Mouse (Mus musculus): ENCODE data around the gene Srrm4. TPM values are rescaled to one million over a fixed set of nuclear protein-coding genes. Genes with fewer than 3 reads are reported as not detected.

Gene Srrm4
- polyA plus RNA-seq, 1 experiment, result not detected

DNA sequence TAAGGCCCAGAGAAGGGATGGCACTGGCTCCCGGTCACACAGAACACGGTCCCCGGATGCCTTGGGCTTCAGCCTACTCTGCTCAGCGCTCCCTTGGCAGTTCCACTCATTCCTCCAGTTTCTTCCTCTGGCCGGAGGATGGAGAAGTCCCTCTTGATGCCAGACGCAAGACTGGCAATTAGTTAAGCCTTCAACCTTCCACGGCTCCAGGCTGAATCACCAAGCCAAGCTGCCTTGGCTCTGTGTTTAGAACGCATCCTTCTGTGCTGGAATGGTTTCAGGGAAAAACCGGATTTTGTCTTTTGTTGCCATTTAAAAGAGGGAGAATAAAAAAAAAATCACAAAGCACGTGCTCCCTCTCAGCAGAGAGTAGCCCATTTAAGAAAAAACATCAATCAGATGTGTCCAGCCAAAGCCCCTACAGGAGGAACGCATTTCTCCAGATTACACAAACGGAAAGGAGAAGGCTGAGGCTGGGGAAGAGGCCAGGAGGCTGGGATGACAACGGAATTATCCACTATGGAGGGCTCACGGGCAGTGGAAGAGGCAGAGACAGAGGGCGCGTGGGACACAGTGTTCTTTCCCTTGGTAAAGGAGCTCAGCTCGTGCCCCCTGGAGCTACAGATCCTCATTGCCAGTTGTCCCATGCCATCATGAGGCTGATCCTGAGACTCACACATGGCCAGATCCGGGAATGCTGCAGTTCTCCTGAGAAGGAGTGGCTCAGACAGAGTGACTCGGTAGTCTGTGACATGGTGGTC, 92.6 kb downstream of the Srrm4 start:
- Histone ChIP-seq H3K9me3 (ENCODE audit: control insufficient read depth, low read length) (peaks cover 32% of the 10 kb centered on the region), H3K27me3 (ENCODE audit: control insufficient read depth) (no peaks in the 10 kb centered on the region), H3K4me1 (ENCODE audit: control insufficient read depth) (no peaks in the 10 kb centered on the region), H3K36me3 (ENCODE audit: control insufficient read depth) (no peaks in the 10 kb centered on the region), H3K4me3 (replicated peaks) (no peak overlapping the region)
- no peak for TF ChIP-seq TAL1 (IDR thresholded peaks at IDR 0.05; ENCODE audit: low read length)
- no peak for TF ChIP-seq GATA1 (IDR thresholded peaks at IDR 0.05; ENCODE audit: low read length)

DNA sequence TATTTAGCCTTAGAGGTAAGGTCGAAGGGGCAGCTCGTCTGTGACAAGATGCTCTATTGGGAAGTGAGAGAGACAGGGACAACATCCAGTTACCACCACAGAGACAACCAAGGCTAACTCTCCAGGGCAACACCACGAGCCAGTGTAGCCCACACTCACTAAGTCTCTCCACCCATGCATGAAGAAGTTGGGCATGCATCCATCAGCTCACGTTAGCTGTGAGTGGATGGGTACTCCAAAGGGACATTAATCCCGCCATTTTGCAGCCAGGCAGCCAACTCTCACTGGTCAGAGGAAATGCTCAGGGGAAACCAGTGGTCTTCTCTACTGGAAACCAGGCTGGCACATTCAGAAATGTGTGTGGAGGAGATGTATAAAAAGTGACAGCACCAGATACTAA, 93.8 kb downstream of the Srrm4 start:
- Histone ChIP-seq H3K4me3 (replicated peaks) (no peak overlapping the region), H3K9me3 (ENCODE audit: control insufficient read depth, low read length) (peaks cover 40% of the 10 kb centered on the region), H3K36me3 (ENCODE audit: control insufficient read depth) (no peaks in the 10 kb centered on the region), H3K27me3 (ENCODE audit: control insufficient read depth) (no peaks in the 10 kb centered on the region), H3K4me1 (ENCODE audit: control insufficient read depth) (no peaks in the 10 kb centered on the region)
- TF ChIP-seq GATA1 (IDR thresholded peaks at IDR 0.05; ENCODE audit: low read length) (no peak), TAL1 (IDR thresholded peaks at IDR 0.05; ENCODE audit: low read length) (no peak)

DNA sequence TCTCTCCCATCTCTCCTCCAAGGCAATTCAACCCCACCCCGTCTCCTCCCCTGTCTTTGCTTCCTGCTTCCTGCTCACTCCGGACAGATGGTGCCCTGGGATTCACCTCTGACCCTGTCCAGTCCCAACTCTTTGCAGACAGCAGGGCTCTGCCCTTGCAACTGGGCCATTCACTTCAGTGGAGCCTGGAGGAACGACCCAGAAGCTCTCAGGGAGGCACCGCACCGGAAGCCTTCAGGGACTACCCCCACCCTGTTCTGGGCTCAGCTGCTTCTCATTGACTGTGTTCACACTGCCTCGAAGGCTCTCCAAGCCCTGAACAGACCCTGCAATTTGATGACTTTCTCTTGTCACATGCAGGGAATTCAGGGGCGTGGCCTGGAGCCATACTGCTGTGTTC, 94.4 kb downstream of the Srrm4 start:
- Histone ChIP-seq H3K9me3 (ENCODE audit: control insufficient read depth, low read length) (peaks cover 40% of the 10 kb centered on the region), H3K4me1 (ENCODE audit: control insufficient read depth) (no peaks in the 10 kb centered on the region), H3K36me3 (ENCODE audit: control insufficient read depth) (no peaks in the 10 kb centered on the region), H3K27me3 (ENCODE audit: control insufficient read depth) (no peaks in the 10 kb centered on the region), H3K4me3 (replicated peaks) (no peak overlapping the region)
- TF ChIP-seq TAL1 (IDR thresholded peaks at IDR 0.05; ENCODE audit: low read length) (no peak), GATA1 (IDR thresholded peaks at IDR 0.05; ENCODE audit: low read length) (no peak)

GRCm38 (mm10) chr5:116496717-116497116, 94.9 kb downstream of the Srrm4 start:
- TF ChIP-seq GATA1 (IDR thresholded peaks at IDR 0.05; ENCODE audit: low read length) (no peak), TAL1 (IDR thresholded peaks at IDR 0.05; ENCODE audit: low read length) (no peak)
- H3K9me3 ChIP-seq (ENCODE audit: control insufficient read depth, low read length), result peaks cover 38% of the 10 kb centered on the region
- no peaks in the 10 kb centered on the region for H3K27me3 ChIP-seq (ENCODE audit: control insufficient read depth)
- no peak overlapping the region for H3K4me3 ChIP-seq (replicated peaks)
- H3K4me1 ChIP-seq (ENCODE audit: control insufficient read depth), result no peaks in the 10 kb centered on the region
- H3K36me3 ChIP-seq (ENCODE audit: control insufficient read depth), result no peaks in the 10 kb centered on the region

GRCm38 (mm10) chr5:116495466-116495865, 96.2 kb downstream of the Srrm4 start:
- no peaks in the 10 kb centered on the region; the same call in 1 of the 2 replicates for H3K27me3 ChIP-seq (ENCODE audit: control insufficient read depth)
- H3K36me3 ChIP-seq (ENCODE audit: control insufficient read depth), result no peaks in the 10 kb centered on the region
- no peak for TF ChIP-seq TAL1 (IDR thresholded peaks at IDR 0.05; ENCODE audit: low read length)
- no peak for TF ChIP-seq GATA1 (IDR thresholded peaks at IDR 0.05; ENCODE audit: low read length)
- H3K4me1 ChIP-seq (ENCODE audit: control insufficient read depth), result no peaks in the 10 kb centered on the region
- peaks cover 41% of the 10 kb centered on the region for H3K9me3 ChIP-seq (ENCODE audit: control insufficient read depth, low read length)
- H3K4me3 ChIP-seq (replicated peaks), result no peak overlapping the region

- no peak overlapping the region for H3K4me3 ChIP-seq (replicated peaks)
- no peaks in the 10 kb centered on the region; the same call in 1 of the 2 replicates for H3K27me3 ChIP-seq (ENCODE audit: control insufficient read depth)
- H3K4me1 ChIP-seq (ENCODE audit: control insufficient read depth), result no peaks in the 10 kb centered on the region
- no peaks in the 10 kb centered on the region for H3K36me3 ChIP-seq (ENCODE audit: control insufficient read depth)
- peaks cover 32% of the 10 kb centered on the region for H3K9me3 ChIP-seq (ENCODE audit: control insufficient read depth, low read length)
- TF ChIP-seq TAL1 (IDR thresholded peaks at IDR 0.05; ENCODE audit: low read length) (no peak), GATA1 (IDR thresholded peaks at IDR 0.05; ENCODE audit: low read length) (no peak)
Observed at GRCm38 (mm10) chr5:116494377-116494776, 97.2 kb downstream of the Srrm4 start.

GRCm38 (mm10) chr5:116492726-116493125, 98.9 kb downstream of the Srrm4 start:
- no peaks in the 10 kb centered on the region; the same call in 1 of the 2 replicates for H3K27me3 ChIP-seq (ENCODE audit: control insufficient read depth)
- no peak overlapping the region for H3K4me3 ChIP-seq (replicated peaks)
- H3K4me1 ChIP-seq (ENCODE audit: control insufficient read depth), result no peaks in the 10 kb centered on the region
- no peaks in the 10 kb centered on the region for H3K36me3 ChIP-seq (ENCODE audit: control insufficient read depth)
- TF ChIP-seq TAL1 (IDR thresholded peaks at IDR 0.05; ENCODE audit: low read length) (no peak), GATA1 (IDR thresholded peaks at IDR 0.05; ENCODE audit: low read length) (no peak)
- H3K9me3 ChIP-seq (ENCODE audit: control insufficient read depth, low read length), result peaks cover 26% of the 10 kb centered on the region

DNA sequence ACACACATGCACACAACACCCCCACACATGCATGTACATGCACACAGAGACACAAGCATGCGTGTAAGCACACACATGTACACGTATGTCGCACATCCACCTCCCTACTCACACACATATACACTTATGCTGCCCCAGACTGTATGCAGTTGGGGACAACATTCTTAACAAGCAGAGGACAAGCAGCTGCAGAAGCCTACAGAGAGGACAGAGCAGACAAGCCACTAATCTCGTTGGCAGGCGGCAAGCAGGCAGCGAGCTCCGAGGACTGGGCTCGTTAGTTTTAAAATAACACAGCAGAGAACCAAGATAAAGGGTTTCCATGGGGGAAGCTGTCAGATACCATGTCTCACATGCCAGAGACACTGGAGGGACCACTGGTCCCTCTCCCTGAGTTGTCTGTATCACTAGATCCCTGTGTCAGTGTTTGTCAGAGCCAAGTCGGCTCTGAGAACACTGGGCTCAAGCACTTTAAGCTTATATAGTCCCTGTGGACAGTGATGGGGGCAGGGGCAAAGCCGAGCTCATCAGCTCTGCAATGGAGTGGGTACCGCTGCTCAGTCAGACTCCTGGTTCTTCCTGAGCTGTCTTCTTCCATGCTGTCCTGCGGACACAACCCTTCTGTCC, 99.7 kb downstream of the Srrm4 start:
- Histone ChIP-seq H3K4me3 (replicated peaks) (no peak overlapping the region), H3K4me1 (ENCODE audit: control insufficient read depth) (no peaks in the 10 kb centered on the region), H3K27me3 (ENCODE audit: control insufficient read depth) (no peaks in the 10 kb centered on the region; the same call in 1 of the 2 replicates), H3K9me3 (ENCODE audit: control insufficient read depth, low read length) (peaks cover 26% of the 10 kb centered on the region), H3K36me3 (ENCODE audit: control insufficient read depth) (no peaks in the 10 kb centered on the region)
- TF ChIP-seq TAL1 (IDR thresholded peaks at IDR 0.05; ENCODE audit: low read length) (no peak), GATA1 (IDR thresholded peaks at IDR 0.05; ENCODE audit: low read length) (no peak)

DNA sequence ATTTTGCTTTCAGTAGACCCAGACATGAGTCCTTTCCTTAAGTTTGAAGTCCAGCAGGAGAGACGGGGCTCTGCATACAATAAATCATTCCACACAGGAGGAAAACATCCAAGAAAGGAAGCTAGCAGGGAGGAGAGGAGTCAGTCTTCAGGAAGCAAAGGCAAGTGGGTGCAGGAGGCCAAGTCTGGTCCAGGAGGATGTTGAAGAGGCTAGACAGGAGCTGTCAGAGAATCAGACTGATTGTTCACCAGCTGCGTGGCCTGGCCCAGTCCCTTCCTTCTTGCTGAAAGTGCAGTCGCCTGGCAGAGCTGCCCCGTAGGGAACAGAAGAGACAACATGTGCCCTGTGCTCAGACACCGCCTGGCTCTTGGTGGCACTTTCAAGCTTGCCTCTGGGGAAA, 100.8 kb downstream of the Srrm4 start:
- no peaks in the 10 kb centered on the region; the same call in 1 of the 2 replicates for H3K27me3 ChIP-seq (ENCODE audit: control insufficient read depth)
- H3K9me3 ChIP-seq (ENCODE audit: control insufficient read depth, low read length), result peaks cover 26% of the 10 kb centered on the region
- no peaks in the 10 kb centered on the region for H3K4me1 ChIP-seq (ENCODE audit: control insufficient read depth)
- no peak overlapping the region for H3K4me3 ChIP-seq (replicated peaks)
- H3K36me3 ChIP-seq (ENCODE audit: control insufficient read depth), result no peaks in the 10 kb centered on the region
- TF ChIP-seq GATA1 (IDR thresholded peaks at IDR 0.05; ENCODE audit: low read length) (no peak), TAL1 (IDR thresholded peaks at IDR 0.05; ENCODE audit: low read length) (no peak)
